Mouse (Mus musculus): ENCODE measurements around the gene Tprgl.
A peak's percentile ranks its signal among the peaks of the same experiment; 100 is the strongest.

Gene Tprgl

DNA sequence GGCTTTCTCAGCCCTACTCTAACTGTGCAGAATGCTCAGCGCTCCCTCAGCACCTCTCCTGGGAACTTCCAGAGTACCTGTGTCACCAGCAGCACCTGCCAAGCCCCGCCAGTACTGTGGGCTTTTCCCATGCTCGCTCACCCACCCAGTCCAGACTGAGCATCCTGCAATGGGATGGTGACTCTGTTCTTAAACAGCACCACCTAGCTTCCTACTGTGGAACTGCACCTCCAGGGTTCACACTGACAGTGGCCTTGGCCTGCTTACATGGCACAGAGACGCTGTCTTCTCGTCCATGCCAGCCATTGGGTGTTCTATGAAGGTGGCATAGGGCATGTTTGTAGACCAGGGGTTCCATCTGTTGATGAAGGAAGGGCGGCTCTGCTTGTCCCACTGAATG, 1.5 kb downstream of the Tprgl start:
- peak; percentile 87 for DNase-seq

DNA sequence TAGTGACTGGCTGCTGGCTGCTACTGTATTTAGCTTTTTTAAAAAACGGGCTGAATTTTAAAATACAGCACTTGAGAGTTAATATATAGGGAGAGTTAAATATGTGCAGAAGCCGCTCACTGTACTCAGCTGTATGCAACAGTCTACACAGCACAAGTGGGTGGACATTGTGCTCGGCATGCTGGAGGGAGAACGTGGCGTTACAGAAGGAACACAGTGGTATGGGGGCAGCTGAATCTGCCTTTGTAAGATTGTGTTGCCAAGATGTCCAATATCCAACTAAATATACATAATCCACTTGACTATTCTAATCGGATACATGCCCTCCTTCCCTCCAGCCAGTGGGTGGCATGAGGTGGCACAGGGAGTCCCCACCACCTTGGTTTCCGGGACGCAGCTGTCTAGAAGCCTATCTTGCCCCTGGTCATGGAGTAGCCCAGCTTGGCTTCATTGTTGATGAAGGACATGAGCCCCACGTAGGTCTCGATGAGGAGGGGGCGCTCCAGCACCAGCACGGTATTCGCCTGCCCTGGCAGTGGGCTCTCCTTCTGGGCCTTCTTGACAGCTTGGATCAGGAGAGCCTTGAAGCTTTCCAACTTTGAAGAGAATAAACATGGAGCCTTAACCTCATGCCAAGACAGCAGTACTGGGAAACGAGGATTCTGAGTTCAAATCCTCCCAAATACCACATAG, 2.4 kb downstream of the Tprgl start:
- peak; percentile 59 for DNase-seq

- DNase-seq = no peak
Observed at GRCm38 (mm10) chr4:154156050-154156449, 4.4 kb downstream of the Tprgl start.

DNA sequence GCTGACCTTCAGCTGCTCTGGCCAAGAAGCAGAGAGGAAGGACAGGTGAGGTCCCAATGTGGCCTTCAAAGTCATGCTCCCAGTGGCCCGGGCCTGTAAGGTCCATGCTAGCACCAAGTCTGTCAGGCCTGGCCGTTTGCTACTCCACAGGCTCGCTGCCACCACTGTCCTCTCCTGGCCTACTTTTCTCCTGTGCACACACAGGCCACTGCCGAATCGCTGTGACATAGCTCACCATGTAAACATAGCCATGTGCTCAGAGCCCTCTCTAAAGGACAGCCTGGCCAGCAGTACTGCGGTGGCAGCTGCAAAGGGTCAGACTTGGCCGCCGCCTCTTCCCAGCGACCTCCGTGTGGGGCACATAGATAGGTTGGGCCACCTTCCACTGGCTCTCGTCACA, 6.4 kb downstream of the Tprgl start:
- no peak for DNase-seq

DNA sequence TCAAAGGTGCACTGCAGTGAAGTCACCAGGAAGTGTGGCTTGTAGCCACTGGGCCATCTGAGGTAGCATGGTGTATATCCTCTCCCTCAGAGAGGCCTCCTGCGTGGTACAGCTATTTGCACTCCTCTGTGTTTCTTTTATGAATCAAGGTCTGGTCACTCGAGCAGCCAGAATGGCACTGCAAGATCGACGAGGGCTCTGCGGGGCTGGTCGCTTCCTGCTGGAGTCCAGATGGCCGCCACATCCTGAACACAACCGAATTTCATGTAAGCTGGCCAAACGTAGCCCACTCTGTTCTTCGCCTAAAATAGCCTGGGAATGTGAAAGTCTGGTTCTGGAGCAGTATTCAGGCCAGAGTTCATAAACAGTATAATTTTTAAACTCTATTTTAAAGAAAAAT, 14.1 kb downstream of the Tprgl start:
- peak; percentile 82 for DNase-seq

DNA sequence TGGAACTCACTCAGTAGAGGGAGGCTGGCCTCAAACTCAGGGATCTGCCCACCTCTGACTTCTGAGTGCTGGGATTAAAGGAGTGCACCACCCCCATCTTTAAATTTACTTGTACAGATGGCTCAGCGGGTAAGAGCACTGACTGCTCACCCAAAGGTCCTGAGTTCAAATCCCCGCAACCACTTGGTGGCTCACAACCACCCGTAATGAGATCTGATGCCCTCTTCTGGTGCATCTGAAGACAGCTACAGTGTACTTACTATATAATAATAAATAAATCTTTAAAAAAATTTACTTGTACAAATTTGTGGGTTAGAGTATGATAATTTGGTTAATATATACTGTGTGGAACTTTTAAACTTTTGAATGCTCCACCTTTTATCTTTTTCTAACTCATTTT, 15.8 kb downstream of the Tprgl start:
- DNase-seq = no peak

DNA sequence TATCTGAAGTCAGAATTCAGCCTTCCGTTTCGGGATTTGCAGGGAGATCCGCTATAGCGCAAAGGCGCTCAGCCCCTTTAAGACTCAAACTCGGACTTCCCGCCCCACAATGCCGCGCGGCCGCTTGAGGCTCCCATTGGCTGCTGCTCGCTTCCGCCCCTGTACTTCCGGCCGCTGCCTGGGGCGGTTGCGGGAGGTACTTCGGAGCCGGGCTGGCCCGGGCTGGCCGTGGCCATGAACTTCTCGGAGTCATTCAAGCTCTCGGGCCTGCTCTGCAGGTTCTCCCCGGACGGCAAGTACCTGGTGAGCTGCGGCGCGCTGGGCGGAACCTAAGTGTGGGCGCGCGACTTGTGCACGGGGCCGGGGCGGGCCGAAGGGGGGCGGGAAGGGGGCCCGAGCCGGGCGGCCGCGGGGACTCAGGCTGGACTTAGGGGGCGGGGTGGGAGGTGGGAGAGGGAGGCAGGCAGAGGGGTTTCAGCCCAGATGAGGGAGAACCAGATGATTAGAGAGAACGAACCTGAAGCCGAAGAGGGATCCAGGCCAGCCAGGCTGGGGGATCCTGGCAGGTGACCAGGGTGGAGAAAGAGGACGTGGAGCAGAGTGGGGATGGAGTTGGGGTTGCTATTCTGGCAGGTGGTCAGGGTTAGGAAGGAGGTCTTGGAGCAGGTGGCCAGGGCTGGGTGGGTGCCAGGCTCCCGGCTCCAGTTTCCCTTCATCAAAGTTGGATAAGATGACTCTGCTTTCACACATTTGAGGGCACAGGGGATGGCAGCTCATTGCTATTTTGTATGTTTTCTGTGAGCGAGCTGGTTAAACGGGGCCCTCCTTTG, 18.0 kb downstream of the Tprgl start, which contains the start of gene Wrap73:
Gene Wrap73, plus strand, starts transcription at position 162 of the 830 bp plus-strand sequence.
- peak; percentile 91 for DNase-seq

DNA sequence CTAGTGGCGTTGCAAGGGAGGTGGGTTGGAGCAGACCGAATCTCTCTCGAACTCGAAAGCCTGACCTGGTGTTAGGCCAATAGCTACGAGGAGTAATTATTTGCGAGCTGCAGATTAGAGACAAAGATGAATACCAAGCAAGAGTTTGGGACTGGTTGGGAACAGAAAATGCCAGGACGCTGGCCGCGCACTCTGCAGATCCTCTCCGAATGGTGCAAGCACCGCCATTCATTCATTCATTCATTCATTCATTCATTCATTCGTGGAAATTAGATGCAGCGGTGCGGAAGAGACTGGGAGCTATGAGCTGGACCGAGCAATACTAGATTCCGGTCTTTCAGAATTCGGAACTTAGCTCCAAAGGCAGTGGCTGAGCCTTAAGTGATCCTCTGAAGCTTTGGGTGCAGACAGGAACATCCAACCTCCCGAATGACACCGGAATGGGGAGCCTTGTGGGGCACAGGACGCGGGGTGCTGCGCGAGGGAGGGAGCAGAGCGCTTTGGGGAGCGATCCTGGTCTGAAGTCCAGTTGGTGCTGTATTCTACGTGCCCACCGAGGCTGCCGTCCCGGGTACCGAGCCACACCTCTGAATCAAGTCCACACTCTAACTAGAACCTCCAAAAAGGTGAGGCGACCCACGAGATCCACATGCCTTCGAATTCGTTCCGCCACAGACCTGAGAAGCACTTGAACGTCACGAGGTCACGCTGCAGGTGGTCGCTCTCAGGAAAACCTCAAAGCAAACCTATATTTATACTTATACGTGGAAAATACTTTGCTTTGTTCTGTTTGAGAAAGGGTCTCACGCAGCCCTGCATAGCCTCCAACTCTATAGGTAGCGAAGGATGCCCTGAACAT, 19.2 kb downstream of the Tprgl start:
- DNase-seq = peak; percentile 58

DNA sequence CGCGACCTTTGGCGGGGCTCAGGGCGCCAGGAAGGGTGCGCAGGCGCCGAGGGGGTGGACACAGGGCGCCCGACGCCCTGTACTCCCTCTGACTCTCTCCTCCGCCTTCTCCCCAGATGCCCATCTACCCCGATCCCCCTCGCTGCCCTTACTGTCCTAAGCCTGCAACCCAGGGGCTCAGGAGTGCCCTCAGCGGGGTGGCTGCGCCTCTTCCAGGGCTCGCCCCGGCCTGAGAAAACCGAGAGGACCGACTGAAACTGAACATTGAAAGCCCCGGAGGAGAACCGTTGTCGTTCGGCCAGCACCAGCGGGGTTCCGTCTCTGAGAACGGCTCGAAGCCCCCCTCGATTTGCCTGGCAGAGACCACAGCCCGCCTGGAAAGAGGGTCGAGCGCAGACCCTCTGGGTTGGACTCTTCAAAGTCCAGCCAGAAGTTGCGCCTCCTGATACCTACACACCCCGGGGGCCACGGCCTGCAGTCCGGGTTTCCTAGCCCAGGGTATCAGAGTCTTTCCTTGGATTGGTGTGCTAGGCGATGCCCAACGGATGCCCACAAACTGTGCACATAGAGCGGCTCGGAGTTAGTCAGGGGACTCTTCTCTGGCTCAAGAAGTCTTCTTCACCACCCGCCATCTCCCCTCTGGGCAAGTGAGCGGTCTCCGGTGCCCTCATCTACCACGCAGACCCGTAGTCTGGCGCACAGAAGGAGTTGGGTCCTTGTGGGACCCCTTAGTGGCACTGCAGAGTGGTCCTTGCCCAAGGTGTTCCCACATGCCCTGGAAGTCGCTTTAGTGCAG, 20.1 kb downstream of the Tprgl start:
- peak; percentile 63 for DNase-seq

- no peak for DNase-seq
Observed at GRCm38 (mm10) chr4:154140182-154140212, 20.5 kb downstream of the Tprgl start, which contains the start of gene Trp73. TSS of gene Trp73 (minus strand) at chr4:154140208.

- DNase-seq = peak; percentile 58
Observed at GRCm38 (mm10) chr4:154139671-154140181, 20.7 kb downstream of the Tprgl start.

GRCm38 (mm10) chr4:154137139-154137538, 23.3 kb downstream of the Tprgl start:
- DNase-seq = no peak

GRCm38 (mm10) chr4:154134803-154135202, 25.7 kb downstream of the Tprgl start:
- no peak for DNase-seq

- DNase-seq = no peak
Observed at GRCm38 (mm10) chr4:154131894-154132293, 28.6 kb downstream of the Tprgl start.

GRCm38 (mm10) chr4:154129950-154130349, 30.5 kb downstream of the Tprgl start:
- DNase-seq = no peak

DNA sequence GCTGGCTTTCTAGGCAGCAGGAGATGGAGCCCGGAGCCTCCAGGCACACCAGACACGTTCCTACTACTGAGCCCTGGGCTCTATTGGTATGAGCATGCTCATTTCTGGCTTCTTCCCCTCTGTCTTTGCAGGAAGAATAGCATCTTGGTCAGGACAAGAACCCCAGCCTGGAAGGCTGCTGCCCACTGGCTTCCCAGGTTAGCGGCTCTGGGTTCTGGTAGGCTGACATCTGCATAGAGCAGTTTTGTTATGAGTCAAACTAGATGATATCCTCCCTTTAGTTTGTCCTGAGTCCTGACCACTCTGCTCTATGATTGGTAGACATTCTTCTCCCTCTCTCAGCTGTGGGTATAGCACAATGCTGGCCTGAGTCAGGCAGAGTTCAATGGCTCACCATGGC, 33.2 kb downstream of the Tprgl start:
- DNase-seq = no peak

GRCm38 (mm10) chr4:154125202-154125601, 35.3 kb downstream of the Tprgl start:
- DNase-seq = no peak

DNA sequence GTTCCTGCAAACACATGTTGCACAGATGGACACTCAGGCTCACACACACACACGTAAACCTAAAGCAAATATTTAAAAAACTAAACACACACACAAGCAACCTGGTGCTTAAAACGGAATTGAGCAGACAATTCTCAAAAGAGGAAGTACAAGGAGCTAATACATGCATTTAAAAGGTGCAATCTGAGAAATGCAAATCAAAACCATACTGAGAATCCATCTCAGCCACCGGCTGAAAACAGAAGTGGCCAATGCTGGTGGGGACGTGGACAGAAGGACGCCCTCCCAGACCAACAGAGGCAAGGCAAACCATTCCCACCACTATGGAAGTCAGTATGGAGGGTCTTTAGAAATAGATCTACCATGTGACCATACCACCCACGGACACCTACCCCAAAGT, 36.9 kb downstream of the Tprgl start:
- DNase-seq = no peak

- DNase-seq = no peak
Observed at GRCm38 (mm10) chr4:154122374-154122773, 38.1 kb downstream of the Tprgl start.

- no peak for DNase-seq
Observed at GRCm38 (mm10) chr4:154121800-154122199, 38.7 kb downstream of the Tprgl start.

GRCm38 (mm10) chr4:154119208-154119607, 41.3 kb downstream of the Tprgl start:
- DNase-seq = peak; percentile 62

- peak; percentile 84 for DNase-seq
Observed at GRCm38 (mm10) chr4:154118782-154119181, 41.7 kb downstream of the Tprgl start.

- no peak for DNase-seq
Observed at GRCm38 (mm10) chr4:154116421-154116820, 44.0 kb downstream of the Tprgl start.

All from cerebellum, adult 9-11 months (tissue).